Mouse (Mus musculus) adrenal gland, postnatal 10 days (tissue): Measurements from ENCODE around the gene Cxcl13. TPM values are rescaled to one million over a fixed set of nuclear protein-coding genes. Genes with fewer than 3 reads are reported as not detected.
"Not testable (repeated sequence)": the region's sequence is repeated elsewhere in the genome, so short reads cannot be mapped to it uniquely, and the experiment has no call there.

Experiments used
- DNase-seq: peaks from one replicate; pipeline ENCODE4 v3.0.0; 2021; ENCODE audit warnings: mixed read lengths
- long read RNA-seq, 2 experiments: library from polyadenylated mRNA; stranded (forward); transcript quantifications; one replicate each; pipeline ENCODE4 v2.0.0; 2021
- total RNA-seq, 2 experiments: library from RNA; stranded (reverse); gene quantifications; 2 replicates each; pipeline ENCODE4 v1.2.3; 2021

The Cxcl13 gene
- total RNA-seq, result 1 to 10 TPM; 5.0 to 5.1 TPM
- long read RNA-seq, experiment 1, partial matches to known transcripts, result 0 of 5 reads
- long read RNA-seq, experiment 1, other reads (novel, unspliced or antisense), result 1 of 5 reads
- long read RNA-seq, experiment 2, partial matches to known transcripts, result 0 of 2 reads
- long read RNA-seq, experiment 2, other reads (novel, unspliced or antisense), result 0 of 2 reads

- DNase-seq, result no peak
Observed at GRCm38 (mm10) chr5:95956651-95957050, at the start of gene Cxcl13. Gene Cxcl13 (plus strand): TSS chr5:95956951.

- no peak for DNase-seq
Observed at GRCm38 (mm10) chr5:95911006-95911405, 45.7 kb upstream of the Cxcl13 start.

GRCm38 (mm10) chr5:95918491-95918890, 38.3 kb upstream of the Cxcl13 start:
- DNase-seq, result no peak

- no peak for DNase-seq
Observed at GRCm38 (mm10) chr5:95924023-95924422, 32.7 kb upstream of the Cxcl13 start.

GRCm38 (mm10) chr5:95925204-95925930, 31.4 kb upstream of the Cxcl13 start:
- DNase-seq, result no peak

GRCm38 (mm10) chr5:95925931-95926263, 30.9 kb upstream of the Cxcl13 start:
- no peak for DNase-seq

- DNase-seq, result no peak
Observed at GRCm38 (mm10) chr5:95935035-95935434, 21.7 kb upstream of the Cxcl13 start.

GRCm38 (mm10) chr5:95936068-95936467, 20.7 kb upstream of the Cxcl13 start:
- DNase-seq, result no peak

GRCm38 (mm10) chr5:95937129-95937528, 19.6 kb upstream of the Cxcl13 start:
- DNase-seq, result no peak

GRCm38 (mm10) chr5:95938044-95938625, 18.6 kb upstream of the Cxcl13 start:
- no peak for DNase-seq

GRCm38 (mm10) chr5:95940682-95941221, 16.0 kb upstream of the Cxcl13 start:
- no peak for DNase-seq

- DNase-seq, result no peak
Observed at GRCm38 (mm10) chr5:95941562-95941961, 15.2 kb upstream of the Cxcl13 start.

GRCm38 (mm10) chr5:95945120-95945519, 11.6 kb upstream of the Cxcl13 start:
- DNase-seq, result no peak

GRCm38 (mm10) chr5:95946344-95946743, 10.4 kb upstream of the Cxcl13 start:
- DNase-seq, result peak; percentile 21

GRCm38 (mm10) chr5:95948641-95949040, 8.1 kb upstream of the Cxcl13 start:
- no peak for DNase-seq

GRCm38 (mm10) chr5:95949946-95950701, 6.6 kb upstream of the Cxcl13 start:
- DNase-seq, result peak; percentile 72

GRCm38 (mm10) chr5:95964940-95965339, 8.2 kb downstream of the Cxcl13 start:
- DNase-seq, result no peak

- DNase-seq, result no peak
Observed at GRCm38 (mm10) chr5:95966621-95967020, 9.9 kb downstream of the Cxcl13 start.

GRCm38 (mm10) chr5:95970845-95971244, 14.1 kb downstream of the Cxcl13 start:
- peak; percentile 74 for DNase-seq

GRCm38 (mm10) chr5:95972208-95972607, 15.5 kb downstream of the Cxcl13 start:
- DNase-seq, result no peak

GRCm38 (mm10) chr5:95973806-95974205, 17.1 kb downstream of the Cxcl13 start:
- DNase-seq, result not testable (repeated sequence)

- no peak for DNase-seq
Observed at GRCm38 (mm10) chr5:95976299-95976698, 19.5 kb downstream of the Cxcl13 start.
